Mouse (Mus musculus): ENCODE results near the gene Itpr2. TPM values are rescaled to one million over a fixed set of nuclear protein-coding genes. Genes with fewer than 3 reads are reported as not detected.

Itpr2 gene
- polyA plus RNA-seq, 1 experiment from 2014 or later, result 19.4 TPM

DNA sequence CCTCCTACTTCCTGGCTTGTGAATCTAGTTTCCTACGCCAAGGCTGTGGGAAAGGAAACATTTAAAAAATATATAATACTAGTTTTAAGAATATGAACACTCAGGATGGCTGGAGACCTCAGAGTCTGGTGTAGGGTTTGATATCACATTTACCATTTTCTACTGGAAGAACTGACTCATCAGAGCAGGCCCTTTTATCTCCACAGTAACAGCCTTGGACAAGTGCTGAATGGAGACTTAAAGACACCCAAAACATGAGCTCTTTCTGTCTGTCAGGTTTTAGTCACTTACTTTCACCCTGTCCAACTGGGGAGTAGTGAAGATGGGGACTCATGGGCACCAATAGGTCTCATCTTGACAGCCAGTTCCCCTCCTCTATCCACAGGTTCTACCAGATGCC lies 430.1 kb downstream of the Itpr2 start:
- Histone ChIP-seq H3K4me3 (no peak overlapping the region), H3K36me3 (no peaks in the 10 kb centered on the region), H3K4me1 (no peaks in the 10 kb centered on the region), H3K27me3 (ENCODE audit: insufficient read depth, poor library complexity, severe bottlenecking) (no peaks in the 10 kb centered on the region), H3K9me3 (0 out of 2 replicates have a peak, but pooled peaks cover 4% of the 10 kb centered on the region), H3K27ac (no peak overlapping the region)
- WGBS, result 85% methylated on average over 1 of the region's 1 CpGs
- no peak for DNase-seq (ENCODE audit: low spot score)

Other genes starting within 250 kb of the Itpr2 start
- gene Fgfr1op2, start 75.0 kb upstream of the Itpr2 start, polyA plus RNA-seq (2016; fragmentation: Nextera tagmentation; extraction: Ambion mirVana), result 85.1 and 91.3 TPM in 2 replicates
- 54.5 and 63.1 TPM in 2 replicates for gene Ints13, start 75.6 kb upstream of the Itpr2 start, polyA plus RNA-seq (2016; fragmentation: Nextera tagmentation; extraction: Ambion mirVana)
- gene Med21, start 140.3 kb upstream of the Itpr2 start, polyA plus RNA-seq (2016; fragmentation: Nextera tagmentation; extraction: Ambion mirVana), result 123 and 129 TPM in 2 replicates
- 38.3 and 46.9 TPM in 2 replicates for gene Tm7sf3, start 140.6 kb upstream of the Itpr2 start, polyA plus RNA-seq (2016; fragmentation: Nextera tagmentation; extraction: Ambion mirVana)
- gene Stk38l, start 222.8 kb upstream of the Itpr2 start, polyA plus RNA-seq (2016; fragmentation: Nextera tagmentation; extraction: Ambion mirVana), result 31.7 and 40.6 TPM in 2 replicates